Mouse (Mus musculus): Measurements from ENCODE around the gene Acaca. TPM values are rescaled to one million over a fixed set of nuclear protein-coding genes. Genes with fewer than 3 reads are reported as not detected.

Acaca gene
- polyA plus RNA-seq, 1 experiment from 2014 or later = 22.5 TPM

- H3K9ac ChIP-seq (replicated peaks; ENCODE audit: low read length) = no peak overlapping the region
- no peak overlapping the region for H3K4me3 ChIP-seq (ENCODE audit: low read depth, low read length)
- H3K4me2 ChIP-seq (ENCODE audit: low read depth, low read length) = no peak overlapping the region
- H3K9me3 ChIP-seq (replicated peaks; ENCODE audit: control insufficient read depth, low read length) = no peaks in the 10 kb centered on the region
- no peaks in the 10 kb centered on the region for H3K36me3 ChIP-seq (replicated peaks; ENCODE audit: control insufficient read depth, insufficient read depth, low read depth, low read length)
- 93% methylated on average over 6 of the region's 6 CpGs for WGBS
- ATAC-seq (replicated peaks; ENCODE audit: insufficient number of reproducible peaks, low FRiP score, low TSS enrichment, low read depth) = no peak
- no peaks in the 10 kb centered on the region for H3K4me1 ChIP-seq (ENCODE audit: control insufficient read depth, insufficient read depth, low read length)
- H3K27me3 ChIP-seq (ENCODE audit: control insufficient read depth, insufficient read depth, low read length) = no peaks in the 10 kb centered on the region
- no peak overlapping the region for H3K27ac ChIP-seq (replicated peaks; ENCODE audit: low read depth, low read length)
- DNase-seq (ENCODE audit: low spot score) = no peak
Observed at GRCm38 (mm10) chr11:84210876-84211275, 81.4 kb downstream of the Acaca start.

DNA sequence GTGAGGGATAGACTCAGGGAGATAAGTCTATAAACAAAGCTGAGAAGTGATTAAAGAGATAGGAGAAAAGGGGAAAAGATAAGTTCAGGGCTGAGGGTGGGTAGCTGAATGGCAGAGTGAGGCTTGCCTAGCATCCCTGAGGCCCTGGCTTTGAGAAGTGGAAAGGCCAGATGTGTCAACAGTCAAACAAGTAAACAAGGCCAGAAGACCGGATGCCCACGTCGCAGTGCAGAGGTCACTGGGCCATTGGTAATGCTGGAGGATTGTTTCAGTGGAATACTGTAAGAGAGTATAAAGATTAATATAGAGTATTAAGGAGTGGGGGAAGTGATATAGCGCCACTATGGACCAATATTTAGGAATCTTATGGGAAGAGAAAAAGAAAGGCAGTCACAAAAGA lies 89.5 kb downstream of the Acaca start:
- Histone ChIP-seq H3K27me3 (ENCODE audit: control insufficient read depth, insufficient read depth, low read length) (no peaks in the 10 kb centered on the region), H3K9ac (replicated peaks; ENCODE audit: low read length) (no peak overlapping the region), H3K36me3 (replicated peaks; ENCODE audit: control insufficient read depth, insufficient read depth, low read depth, low read length) (no peaks in the 10 kb centered on the region), H3K4me1 (ENCODE audit: control insufficient read depth, insufficient read depth, low read length) (no peaks in the 10 kb centered on the region), H3K4me3 (ENCODE audit: low read depth, low read length) (no peak overlapping the region), H3K27ac (replicated peaks; ENCODE audit: low read depth, low read length) (no peak overlapping the region), H3K9me3 (replicated peaks; ENCODE audit: control insufficient read depth, low read length) (no peaks in the 10 kb centered on the region), H3K4me2 (ENCODE audit: low read depth, low read length) (no peak overlapping the region)
- DNase-seq (ENCODE audit: low spot score) (no peak), ATAC-seq (replicated peaks; ENCODE audit: insufficient number of reproducible peaks, low FRiP score, low TSS enrichment, low read depth) (no peak)
- WGBS = 81% methylated on average over 4 of the region's 4 CpGs

DNA sequence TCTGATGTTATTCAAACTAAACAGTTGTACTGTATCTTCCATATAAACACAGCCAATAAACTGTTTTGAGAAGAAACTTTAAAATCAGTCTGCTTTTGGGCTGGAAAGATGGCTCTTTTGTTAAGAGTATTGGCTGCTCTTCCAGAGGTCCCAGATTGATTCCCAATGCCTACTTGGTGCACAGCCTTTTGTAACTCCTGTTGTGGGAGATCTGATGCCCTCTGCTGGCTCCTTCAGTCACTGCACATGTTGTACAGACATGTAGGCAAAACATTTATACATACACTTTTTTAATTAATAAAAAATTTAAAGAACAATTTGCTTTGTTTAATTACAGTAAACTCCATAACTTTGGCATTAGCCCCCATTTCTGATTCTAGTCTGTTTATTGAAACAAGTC lies 114.1 kb downstream of the Acaca start:
- Histone ChIP-seq H3K9ac (replicated peaks; ENCODE audit: low read length) (no peak overlapping the region), H3K27me3 (ENCODE audit: control insufficient read depth, insufficient read depth, low read length) (no peaks in the 10 kb centered on the region), H3K4me1 (ENCODE audit: control insufficient read depth, insufficient read depth, low read length) (no peaks in the 10 kb centered on the region), H3K9me3 (replicated peaks; ENCODE audit: control insufficient read depth, low read length) (no peaks in the 10 kb centered on the region), H3K27ac (replicated peaks; ENCODE audit: low read depth, low read length) (no peak overlapping the region), H3K4me2 (ENCODE audit: low read depth, low read length) (no peak overlapping the region), H3K4me3 (ENCODE audit: low read depth, low read length) (no peak overlapping the region), H3K36me3 (replicated peaks; ENCODE audit: control insufficient read depth, insufficient read depth, low read depth, low read length) (no peaks in the 10 kb centered on the region)
- ATAC-seq (replicated peaks; ENCODE audit: insufficient number of reproducible peaks, low FRiP score, low TSS enrichment, low read depth) = no peak
- peak; percentile 74 for DNase-seq (ENCODE audit: low spot score)

DNA sequence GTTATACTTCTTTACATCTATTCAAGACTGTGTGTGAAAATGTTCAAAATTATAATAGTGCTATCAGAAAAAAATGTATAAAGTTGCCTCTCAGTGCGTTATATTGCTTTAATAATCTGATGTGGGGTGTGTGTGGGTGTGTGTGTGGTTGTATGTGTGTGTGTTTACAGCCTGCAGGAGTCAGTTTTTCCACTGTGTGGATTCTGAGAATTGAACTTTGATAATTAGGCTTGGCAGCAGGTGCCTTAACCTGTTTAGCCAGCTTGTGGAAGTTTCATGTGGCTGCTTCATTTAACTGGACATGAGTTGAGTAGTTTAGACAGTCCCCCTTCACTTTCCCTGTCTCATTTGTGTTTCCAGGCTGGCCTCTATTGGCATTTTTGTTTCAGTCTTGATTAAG lies 117.9 kb downstream of the Acaca start:
- 100% methylated on average over 1 of the region's 1 CpGs for WGBS

GRCm38 (mm10) chr11:84251170-84251569 lies 121.7 kb downstream of the Acaca start:
- ATAC-seq (replicated peaks; ENCODE audit: insufficient number of reproducible peaks, low FRiP score, low TSS enrichment, low read depth) (no peak), DNase-seq (ENCODE audit: low spot score) (no peak)
- H3K27me3 ChIP-seq (ENCODE audit: control insufficient read depth, insufficient read depth, low read length) = no peaks in the 10 kb centered on the region
- no peak overlapping the region for H3K27ac ChIP-seq (replicated peaks; ENCODE audit: low read depth, low read length)
- no peak overlapping the region for H3K4me3 ChIP-seq (ENCODE audit: low read depth, low read length)
- no peak overlapping the region for H3K4me2 ChIP-seq (ENCODE audit: low read depth, low read length)
- no peaks in the 10 kb centered on the region for H3K9me3 ChIP-seq (replicated peaks; ENCODE audit: control insufficient read depth, low read length)
- 89% methylated on average over 3 of the region's 3 CpGs for WGBS
- H3K36me3 ChIP-seq (replicated peaks; ENCODE audit: control insufficient read depth, insufficient read depth, low read depth, low read length) = no peaks in the 10 kb centered on the region; the same call in 1 of the 2 replicates
- H3K9ac ChIP-seq (replicated peaks; ENCODE audit: low read length) = no peak overlapping the region
- H3K4me1 ChIP-seq (ENCODE audit: control insufficient read depth, insufficient read depth, low read length) = no peaks in the 10 kb centered on the region

More for the DNA sequence above, 117.9 kb downstream of the Acaca start:
- DNase-seq (ENCODE audit: low spot score) (no peak), ATAC-seq (replicated peaks; ENCODE audit: insufficient number of reproducible peaks, low FRiP score, low TSS enrichment, low read depth) (no peak)
- H3K4me3 ChIP-seq (ENCODE audit: low read depth, low read length) = no peak overlapping the region
- no peak overlapping the region for H3K9ac ChIP-seq (replicated peaks; ENCODE audit: low read length)
- no peaks in the 10 kb centered on the region for H3K9me3 ChIP-seq (replicated peaks; ENCODE audit: control insufficient read depth, low read length)
- no peaks in the 10 kb centered on the region for H3K27me3 ChIP-seq (ENCODE audit: control insufficient read depth, insufficient read depth, low read length)
- H3K36me3 ChIP-seq (replicated peaks; ENCODE audit: control insufficient read depth, insufficient read depth, low read depth, low read length) = no peaks in the 10 kb centered on the region; the same call in 1 of the 2 replicates
- H3K4me1 ChIP-seq (ENCODE audit: control insufficient read depth, insufficient read depth, low read length) = no peaks in the 10 kb centered on the region
- no peak overlapping the region for H3K4me2 ChIP-seq (ENCODE audit: low read depth, low read length)
- H3K27ac ChIP-seq (replicated peaks; ENCODE audit: low read depth, low read length) = no peak overlapping the region

DNA sequence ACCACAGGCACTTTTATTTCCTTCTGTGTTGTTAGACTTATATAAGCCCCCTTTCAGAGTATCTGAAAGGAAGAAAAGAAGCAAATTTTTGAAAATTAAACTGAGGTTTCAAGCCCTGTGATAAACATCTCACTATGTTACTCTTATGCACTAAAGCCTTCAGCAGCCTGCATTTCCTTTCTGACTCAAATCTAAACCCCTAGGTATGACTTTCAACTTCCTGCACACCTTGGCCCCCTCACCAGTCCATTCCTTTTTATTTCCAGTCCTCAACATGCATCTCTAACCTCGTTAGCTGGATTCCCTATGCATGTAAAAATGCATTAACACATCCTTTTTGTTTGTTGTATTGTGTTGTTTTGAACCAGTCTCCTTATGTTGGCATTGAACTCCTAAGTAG lies 123.0 kb downstream of the Acaca start:
- ATAC-seq (replicated peaks; ENCODE audit: insufficient number of reproducible peaks, low FRiP score, low TSS enrichment, low read depth) (no peak), DNase-seq (ENCODE audit: low spot score) (no peak)
- no peak overlapping the region for H3K9ac ChIP-seq (replicated peaks; ENCODE audit: low read length)
- no peak overlapping the region for H3K27ac ChIP-seq (replicated peaks; ENCODE audit: low read depth, low read length)
- no peaks in the 10 kb centered on the region; the same call in none of the 2 replicates for H3K36me3 ChIP-seq (replicated peaks; ENCODE audit: control insufficient read depth, insufficient read depth, low read depth, low read length)
- no peaks in the 10 kb centered on the region for H3K27me3 ChIP-seq (ENCODE audit: control insufficient read depth, insufficient read depth, low read length)
- 85% methylated on average over 1 of the region's 1 CpGs for WGBS
- no peak overlapping the region for H3K4me3 ChIP-seq (ENCODE audit: low read depth, low read length)
- H3K9me3 ChIP-seq (replicated peaks; ENCODE audit: control insufficient read depth, low read length) = no peaks in the 10 kb centered on the region
- H3K4me1 ChIP-seq (ENCODE audit: control insufficient read depth, insufficient read depth, low read length) = no peaks in the 10 kb centered on the region
- no peak overlapping the region for H3K4me2 ChIP-seq (ENCODE audit: low read depth, low read length)

DNA sequence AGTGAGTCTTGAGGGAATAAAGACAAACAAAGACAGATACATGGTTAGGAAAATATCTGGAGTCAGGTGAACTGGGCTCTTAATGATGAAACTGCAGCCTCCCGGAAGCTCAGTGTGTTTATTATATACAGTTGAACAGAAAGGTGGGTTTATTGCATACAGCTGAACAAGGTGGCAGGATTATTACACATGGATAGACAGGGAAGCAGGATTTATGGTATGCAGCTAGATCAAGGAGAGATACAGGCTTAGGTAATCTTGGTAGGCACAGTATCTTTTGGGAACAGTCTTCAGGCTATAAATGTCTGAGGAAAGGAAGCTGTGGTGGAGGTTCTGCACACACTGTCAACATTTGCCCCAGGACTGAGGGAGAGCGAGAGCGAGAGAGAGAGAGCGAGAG lies 126.4 kb downstream of the Acaca start:
- Histone ChIP-seq H3K36me3 (replicated peaks; ENCODE audit: control insufficient read depth, insufficient read depth, low read depth, low read length) (no peaks in the 10 kb centered on the region; the same call in 1 of the 2 replicates), H3K9me3 (replicated peaks; ENCODE audit: control insufficient read depth, low read length) (no peaks in the 10 kb centered on the region), H3K9ac (replicated peaks; ENCODE audit: low read length) (no peak overlapping the region), H3K4me2 (ENCODE audit: low read depth, low read length) (no peak overlapping the region), H3K4me3 (ENCODE audit: low read depth, low read length) (no peak overlapping the region), H3K4me1 (ENCODE audit: control insufficient read depth, insufficient read depth, low read length) (no peaks in the 10 kb centered on the region), H3K27ac (replicated peaks; ENCODE audit: low read depth, low read length) (no peak overlapping the region), H3K27me3 (ENCODE audit: control insufficient read depth, insufficient read depth, low read length) (no peaks in the 10 kb centered on the region)
- no peak for DNase-seq (ENCODE audit: low spot score)
- ATAC-seq (replicated peaks; ENCODE audit: insufficient number of reproducible peaks, low FRiP score, low TSS enrichment, low read depth) = no peak
- 93% methylated on average over 4 of the region's 4 CpGs for WGBS

- Histone ChIP-seq H3K27ac (replicated peaks; ENCODE audit: low read depth, low read length) (no peak overlapping the region), H3K27me3 (ENCODE audit: control insufficient read depth, insufficient read depth, low read length) (no peaks in the 10 kb centered on the region), H3K4me3 (ENCODE audit: low read depth, low read length) (no peak overlapping the region), H3K9me3 (replicated peaks; ENCODE audit: control insufficient read depth, low read length) (no peaks in the 10 kb centered on the region), H3K36me3 (replicated peaks; ENCODE audit: control insufficient read depth, insufficient read depth, low read depth, low read length) (no peaks in the 10 kb centered on the region; the same call in 1 of the 2 replicates), H3K9ac (replicated peaks; ENCODE audit: low read length) (no peak overlapping the region), H3K4me2 (ENCODE audit: low read depth, low read length) (no peak overlapping the region), H3K4me1 (ENCODE audit: control insufficient read depth, insufficient read depth, low read length) (no peaks in the 10 kb centered on the region)
- DNase-seq (ENCODE audit: low spot score) (no peak), ATAC-seq (replicated peaks; ENCODE audit: insufficient number of reproducible peaks, low FRiP score, low TSS enrichment, low read depth) (no peak)
- WGBS = 89% methylated on average over 4 of the region's 4 CpGs
Observed at GRCm38 (mm10) chr11:84258053-84258710, 128.7 kb downstream of the Acaca start.

Measured in embryonic facial prominence, embryonic 11.5 days (tissue).